Mouse (Mus musculus): ENCODE results near the gene Sp9.

The Sp9 gene

GRCm38 (mm10) chr2:73273249-73274118 lies 1.8 kb downstream of the Sp9 start:
- in situ Hi-C loops (cut with MseI, MboI): loop anchor here in 1 of 2 experiments (10.0 kb wide), 1 partner anchor 109 kb away; no protein-coding TSS in a partner anchor

GRCm38 (mm10) chr2:73274119-73274920 lies 2.6 kb downstream of the Sp9 start:
- in situ Hi-C loops (cut with MseI, MboI): loop anchor here in 1 of 2 experiments (10.0 kb wide), 1 partner anchor 110 kb away; no protein-coding TSS in a partner anchor

GRCm38 (mm10) chr2:73275261-73276040 lies 3.7 kb downstream of the Sp9 start:
- in situ Hi-C loops (cut with MseI, MboI): loop anchor here (10.0 to 25.0 kb wide), 2 partner anchors 111 to 313 kb away; no protein-coding TSS in a partner anchor

GRCm38 (mm10) chr2:73276141-73276571 lies 4.4 kb downstream of the Sp9 start:
- in situ Hi-C loops (cut with MseI, MboI): loop anchor here (10.0 to 25.0 kb wide), 2 partner anchors 111 to 314 kb away; no protein-coding TSS in a partner anchor

GRCm38 (mm10) chr2:73277021-73277708 lies 5.4 kb downstream of the Sp9 start:
- in situ Hi-C loops (cut with MseI, MboI): loop anchor here (10.0 to 25.0 kb wide), 2 partner anchors 112 to 315 kb away; no protein-coding TSS in a partner anchor

- in situ Hi-C loops (cut with MseI, MboI): loop anchor here (10.0 to 25.0 kb wide), 2 partner anchors 113 to 315 kb away; no protein-coding TSS in a partner anchor
Observed at GRCm38 (mm10) chr2:73277709-73278075, 6.0 kb downstream of the Sp9 start.

- in situ Hi-C loops (cut with MseI, MboI): loop anchor here (10.0 to 25.0 kb wide), 2 partner anchors 113 to 316 kb away; no protein-coding TSS in a partner anchor
Observed at GRCm38 (mm10) chr2:73278131-73278854, 6.6 kb downstream of the Sp9 start.

- in situ Hi-C loops (cut with MseI, MboI): loop anchor here (10.0 to 25.0 kb wide), 2 partner anchors 114 to 317 kb away; no protein-coding TSS in a partner anchor
Observed at GRCm38 (mm10) chr2:73278869-73279268, 7.1 kb downstream of the Sp9 start.

GRCm38 (mm10) chr2:73279271-73280038 lies 7.7 kb downstream of the Sp9 start:
- in situ Hi-C loops (cut with MseI, MboI): loop anchor here (10.0 to 25.0 kb wide), 2 partner anchors 115 to 317 kb away; no protein-coding TSS in a partner anchor

- in situ Hi-C loops (cut with MseI, MboI): loop anchor here in 1 of 2 experiments (25.0 kb wide), 1 partner anchor 318 kb away; no protein-coding TSS in a partner anchor
Observed at GRCm38 (mm10) chr2:73280356-73281047, 8.8 kb downstream of the Sp9 start.

GRCm38 (mm10) chr2:73281048-73281661 lies 9.4 kb downstream of the Sp9 start:
- in situ Hi-C loops (cut with MseI, MboI): loop anchor here in 1 of 2 experiments (25.0 kb wide), 1 partner anchor 319 kb away; no protein-coding TSS in a partner anchor

- in situ Hi-C loops (cut with MseI, MboI): loop anchor here in 1 of 2 experiments (25.0 kb wide), 1 partner anchor 319 kb away; no protein-coding TSS in a partner anchor
Observed at GRCm38 (mm10) chr2:73281707-73282106, 10.0 kb downstream of the Sp9 start.

GRCm38 (mm10) chr2:73285630-73286029 lies 13.9 kb downstream of the Sp9 start:
- in situ Hi-C loops (cut with MseI, MboI): loop anchor here in 1 of 2 experiments (25.0 kb wide), 1 partner anchor 323 kb away; no protein-coding TSS in a partner anchor

- in situ Hi-C loops (cut with MseI, MboI): loop anchor here in 1 of 2 experiments (25.0 kb wide), 1 partner anchor 329 kb away; no protein-coding TSS in a partner anchor
Observed at GRCm38 (mm10) chr2:73291130-73291529, 19.4 kb downstream of the Sp9 start.

- in situ Hi-C loops (cut with MseI, MboI): loop anchor here in 1 of 2 experiments (25.0 kb wide), 1 partner anchor 333 kb away; no protein-coding TSS in a partner anchor
Observed at GRCm38 (mm10) chr2:73295023-73295422, 23.3 kb downstream of the Sp9 start.

- in situ Hi-C loops (cut with MseI, MboI): loop anchor here in 1 of 2 experiments (25.0 kb wide), 1 partner anchor 336 kb away; no protein-coding TSS in a partner anchor
Observed at GRCm38 (mm10) chr2:73298154-73298553, 26.4 kb downstream of the Sp9 start.

- in situ Hi-C loops (cut with MseI, MboI): loop anchor here in 1 of 2 experiments (25.0 kb wide), 1 partner anchor 337 kb away; no protein-coding TSS in a partner anchor
Observed at GRCm38 (mm10) chr2:73298841-73299240, 27.1 kb downstream of the Sp9 start.
